Mouse (Mus musculus): ENCODE measurements around the gene Themis2.
"Not testable (repeated sequence)": the region's sequence is repeated elsewhere in the genome, so short reads cannot be mapped to it uniquely, and the experiment has no call there.

DNA sequence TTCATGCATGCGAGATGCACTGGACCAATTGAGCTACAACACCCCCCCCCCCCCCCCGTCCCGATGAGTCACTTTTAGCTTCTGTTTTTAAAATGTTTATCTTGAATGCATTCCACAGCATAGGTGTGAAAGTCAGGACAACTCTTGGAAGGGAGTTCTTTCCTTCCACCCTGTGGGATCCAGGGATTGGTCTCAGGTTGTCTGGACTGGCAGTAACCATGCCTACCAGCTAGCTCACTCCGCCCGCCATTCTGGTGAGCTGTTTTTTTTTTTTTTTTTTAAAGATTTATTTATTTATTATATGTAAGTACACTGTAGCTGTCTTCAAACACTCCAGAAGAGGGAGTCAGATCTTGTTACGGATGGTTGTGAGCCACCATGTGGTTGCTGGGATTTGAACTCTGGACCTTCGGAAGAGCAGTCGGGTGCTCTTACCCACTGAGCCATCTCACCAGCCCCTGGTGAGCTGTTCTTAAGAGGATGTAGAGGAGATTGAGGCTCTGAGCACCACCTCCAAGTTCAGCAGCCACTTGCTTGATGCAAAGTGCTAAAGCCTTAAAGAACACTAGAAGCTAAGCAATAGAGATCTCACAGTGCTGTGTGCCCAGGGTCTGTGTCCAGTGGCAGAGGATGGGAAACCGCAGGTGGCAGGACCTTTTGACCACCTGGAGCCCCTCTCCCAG, 2.7 kb downstream of the Themis2 start:
- TF ChIP-seq TAL1, GATA1 (IDR thresholded peaks at IDR 0.05; ENCODE audit: low read length): not testable (repeated sequence)

All from erythroblast, embryonic 14.5 days (primary cell).